Mouse (Mus musculus) lung, postnatal 0 days (tissue): ENCODE measurements around the gene Entpd1. TPM values are rescaled to one million over a fixed set of nuclear protein-coding genes. Genes with fewer than 3 reads are reported as not detected.

ENCODE experiments used
- ATAC-seq: fragments of 200-750 bp; cut with Nextera tagmentation; 2 replicates; pipeline ENCODE4 v1.8.0; 2017; ENCODE audit warnings: moderate library complexity
- DNase-seq: peaks from one replicate; pipeline ENCODE4 v3.0.0-alpha.2; 2016; ENCODE audit warnings: low spot score
- H3K27ac ChIP-seq: fragments of 300-500 bp; sonication (generic); 2 replicates; pipeline ENCODE4 v1.5.1; 2014; ENCODE audit warnings: antibody characterized with exemption, mild to moderate bottlenecking, low read length, mixed read lengths
- H3K27me3 ChIP-seq: fragments of 300-500 bp; sonication (generic); replicated peaks from 2 replicates; pipeline ENCODE4 v1.6.1; 2014; ENCODE audit warnings: low read length, mixed read lengths; ENCODE audit not compliant: insufficient read depth
- H3K36me3 ChIP-seq: fragments of 300-500 bp; sonication (generic); 2 replicates; pipeline ENCODE4 v1.6.1; 2014; ENCODE audit warnings: low read length, mixed read lengths; ENCODE audit not compliant: insufficient read depth
- H3K4me1 ChIP-seq: fragments of 300-500 bp; sonication (generic); 2 replicates; pipeline ENCODE4 v1.6.1; 2014; ENCODE audit warnings: antibody characterized with exemption, low read depth, low read length, mixed read lengths; ENCODE audit not compliant: insufficient read depth
- H3K4me2 ChIP-seq: fragments of 300-500 bp; sonication (generic); replicated peaks from 2 replicates; pipeline ENCODE4 v1.6.1; 2014; ENCODE audit warnings: low read depth, mild to moderate bottlenecking, low read length, moderate library complexity, mixed read lengths
- H3K4me3 ChIP-seq: fragments of 300-500 bp; sonication (generic); 2 replicates; pipeline ENCODE4 v1.5.1; 2014; ENCODE audit warnings: low read depth, low read length
- H3K9ac ChIP-seq: fragments of 300-500 bp; sonication (generic); replicated peaks from 2 replicates; pipeline ENCODE4 v1.6.1; 2014; ENCODE audit warnings: low read depth, mild to moderate bottlenecking
- H3K9me3 ChIP-seq: fragments of 300-500 bp; sonication (generic); 2 replicates; pipeline ENCODE4 v1.6.1; 2016; ENCODE audit warnings: low read length, mixed read lengths
- CTCF ChIP-seq: IDR thresholded peaks from 2 replicates; pipeline ENCODE4 v1.5.1; 2016; ENCODE audit warnings: antibody characterized with exemption, mild to moderate bottlenecking
- EP300 ChIP-seq: IDR thresholded peaks from 2 replicates; pipeline ENCODE4 v1.6.1; 2016; ENCODE audit warnings: antibody characterized with exemption, mild to moderate bottlenecking, control low read depth
- whole genome bisulfite sequencing: fragments of 180-500 bp; shearing (Covaris S2); extraction: QIAGEN DNeasy Blood & Tissue Kit; methylation state at CpG from one replicate; pipeline ENCODE4 v1.1.7; 2014; 5-methylcytosine and 5-hydroxymethylcytosine counted together
- polyA plus RNA-seq: library from polyadenylated mRNA; unstranded; fragments of >200 nt; fragmentation: Nextera tagmentation; extraction: Ambion mirVana; gene quantifications from 2 replicates; pipeline ENCODE4 v1.2.1, GENCODE M21; 2015

Entpd1 gene
- polyA plus RNA-seq, 1 experiment from 2014 or later, result 32.2 TPM

DNA sequence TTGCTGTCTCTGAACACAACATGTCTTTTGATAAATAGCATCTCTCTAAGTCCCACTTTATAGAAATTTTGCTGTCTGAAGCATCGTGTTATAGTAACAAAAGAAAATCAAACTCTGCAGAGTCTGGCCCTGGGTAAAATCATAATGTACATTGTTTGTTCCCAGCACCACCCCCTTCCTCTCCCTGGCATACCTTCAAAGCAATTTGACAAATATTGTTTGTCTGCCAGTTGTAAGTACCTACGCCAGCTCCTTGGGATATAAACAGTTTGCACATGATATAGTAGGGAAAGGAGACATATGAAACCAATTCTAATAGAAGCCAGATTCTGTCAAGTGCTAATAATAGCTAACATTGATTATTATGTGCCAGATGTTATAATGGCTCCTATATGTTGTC lies 50.6 kb downstream of the Entpd1 start:
- WGBS, result 34% methylated on average over 2 of the region's 2 CpGs
- DNase-seq, result peak; percentile 29

DNA sequence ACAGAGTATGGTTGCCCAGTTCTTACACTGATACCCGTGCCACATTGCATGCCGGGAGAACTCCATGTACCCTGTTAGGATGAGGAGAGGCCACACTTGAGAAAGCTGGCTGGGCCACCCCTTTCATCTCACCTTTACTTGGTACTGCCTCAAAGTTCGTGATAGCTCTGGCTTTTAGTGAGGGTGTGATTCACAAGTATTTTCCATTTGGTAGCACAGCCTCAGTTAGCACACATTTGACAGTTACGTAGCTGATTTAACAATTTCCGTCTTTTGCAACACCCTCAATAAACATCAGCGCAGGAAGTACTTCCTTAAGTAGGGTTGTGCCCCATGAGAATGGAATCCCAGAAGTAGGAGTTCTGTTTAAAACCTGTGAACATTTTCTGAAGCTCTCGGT lies 53.6 kb downstream of the Entpd1 start:
- peaks cover 7% of the 10 kb centered on the region for H3K4me1 ChIP-seq
- 50% methylated on average over 7 of the region's 7 CpGs for WGBS
- H3K27ac ChIP-seq, result no peak overlapping the region
- no peak overlapping the region for H3K4me2 ChIP-seq
- ATAC-seq, result peak; percentile 58; the same call in 1 of the 2 replicates
- H3K4me3 ChIP-seq, result no peak overlapping the region
- no peaks in the 10 kb centered on the region for H3K36me3 ChIP-seq
- DNase-seq, result peak; percentile 70
- no peak overlapping the region for H3K9ac ChIP-seq
- H3K9me3 ChIP-seq, result no peaks in the 10 kb centered on the region
- TF ChIP-seq CTCF (no peak), EP300 (peak; percentile 87)
- no peaks in the 10 kb centered on the region for H3K27me3 ChIP-seq

More for the DNA sequence above, 50.6 kb downstream of the Entpd1 start:
- H3K9ac ChIP-seq, result no peak overlapping the region
- 0 out of 2 replicates have a peak overlapping the region, but pooled peaks have one; percentile 0 for H3K27ac ChIP-seq
- no peaks in the 10 kb centered on the region for H3K36me3 ChIP-seq
- peak overlapping the region; percentile 60; the same call in 1 of the 2 replicates for H3K4me2 ChIP-seq
- H3K4me3 ChIP-seq, result no peak overlapping the region
- H3K9me3 ChIP-seq, result no peaks in the 10 kb centered on the region
- H3K27me3 ChIP-seq, result no peaks in the 10 kb centered on the region
- no peak for ATAC-seq
- H3K4me1 ChIP-seq, result peaks cover 12% of the 10 kb centered on the region
- peak; percentile 54; the same call in 1 of the 2 replicates for TF ChIP-seq EP300
- no peak for TF ChIP-seq CTCF

DNA sequence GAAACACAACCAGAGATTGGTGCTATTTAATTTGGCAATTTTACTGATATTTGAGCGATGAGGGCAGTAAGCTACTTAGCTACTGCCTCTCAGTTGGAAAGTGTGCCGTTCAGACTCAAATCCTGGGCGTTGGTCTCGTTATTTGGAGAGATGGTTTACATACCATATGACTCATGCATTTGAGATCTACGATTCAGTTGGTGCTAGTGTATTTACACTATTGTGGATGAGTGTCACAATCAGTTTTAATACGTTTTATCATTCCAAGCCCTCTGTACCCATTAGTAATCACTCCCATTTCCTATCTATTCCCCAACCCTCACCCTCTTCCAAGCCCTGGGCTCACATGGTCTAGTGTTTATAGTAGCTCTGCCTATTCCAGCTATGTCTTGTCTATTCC lies 54.9 kb downstream of the Entpd1 start:
- H3K27me3 ChIP-seq, result no peaks in the 10 kb centered on the region
- ATAC-seq (peak; percentile 39), DNase-seq (peak; percentile 36)
- 45% methylated on average over 6 of the region's 6 CpGs for WGBS
- H3K9ac ChIP-seq, result no peak overlapping the region
- peaks cover 6% of the 10 kb centered on the region; the same call in 1 of the 2 replicates for H3K4me1 ChIP-seq
- no peaks in the 10 kb centered on the region for H3K9me3 ChIP-seq
- TF ChIP-seq CTCF (no peak), EP300 (peak; percentile 73)
- H3K27ac ChIP-seq, result no peak overlapping the region
- H3K36me3 ChIP-seq, result no peaks in the 10 kb centered on the region
- H3K4me2 ChIP-seq, result no peak overlapping the region
- H3K4me3 ChIP-seq, result no peak overlapping the region

DNA sequence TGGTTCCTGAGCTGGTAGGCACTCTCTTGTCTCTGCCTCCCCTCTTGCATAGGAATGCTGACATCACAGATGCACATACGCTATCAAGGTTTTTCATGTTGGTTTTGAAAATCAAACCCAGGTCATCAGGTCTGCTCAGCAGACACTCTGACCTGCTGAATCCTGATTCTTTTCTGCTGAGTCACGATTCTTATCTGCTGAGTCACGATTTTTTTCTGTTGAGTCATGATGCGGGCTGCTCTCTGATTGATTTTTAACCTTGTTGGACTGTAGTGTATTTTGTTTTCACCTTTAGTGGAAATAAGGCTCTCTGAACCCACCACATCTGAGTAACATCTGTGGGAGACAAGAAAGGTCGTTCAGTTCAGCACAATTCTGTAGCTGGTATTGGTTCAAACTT lies 63.2 kb downstream of the Entpd1 start:
- Histone ChIP-seq H3K4me3 (no peak overlapping the region), H3K9me3 (no peaks in the 10 kb centered on the region), H3K27me3 (no peaks in the 10 kb centered on the region), H3K27ac (no peak overlapping the region), H3K4me1 (no peaks in the 10 kb centered on the region), H3K4me2 (no peak overlapping the region), H3K9ac (no peak overlapping the region), H3K36me3 (no peaks in the 10 kb centered on the region)
- WGBS, result 81% methylated on average over 5 of the region's 5 CpGs
- TF ChIP-seq CTCF, result no peak
- TF ChIP-seq EP300, result no peak
- DNase-seq (no peak), ATAC-seq (no peak)

DNA sequence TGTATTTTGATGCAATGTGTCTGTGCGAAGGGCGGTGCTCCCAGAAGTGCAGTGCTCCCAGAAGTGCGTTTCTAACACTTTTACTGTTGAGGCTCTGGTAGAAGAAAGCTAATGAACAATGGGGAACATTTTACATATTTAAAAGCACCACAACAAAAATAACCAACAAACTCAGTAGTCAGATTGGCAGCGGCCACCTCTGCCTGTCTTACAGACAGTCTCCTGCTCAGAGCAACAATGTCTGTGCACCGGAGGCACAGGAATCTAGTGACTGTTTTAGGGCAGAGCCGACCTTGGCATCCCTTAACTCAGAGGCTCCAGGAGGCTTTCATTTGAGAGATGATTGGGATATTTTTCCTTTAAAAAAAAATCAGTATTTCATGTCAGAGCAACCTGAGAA lies 65.9 kb downstream of the Entpd1 start:
- ATAC-seq, result no peak
- no peaks in the 10 kb centered on the region for H3K27me3 ChIP-seq
- DNase-seq, result no peak
- no peak overlapping the region; the same call in 1 of the 2 replicates for H3K9ac ChIP-seq
- H3K4me3 ChIP-seq, result no peak overlapping the region
- H3K27ac ChIP-seq, result peak overlapping the region; percentile 68
- no peaks in the 10 kb centered on the region for H3K4me1 ChIP-seq
- H3K9me3 ChIP-seq, result no peaks in the 10 kb centered on the region
- no peak overlapping the region for H3K4me2 ChIP-seq
- 75% methylated on average over 6 of the region's 6 CpGs for WGBS
- no peaks in the 10 kb centered on the region for H3K36me3 ChIP-seq
- no peak for TF ChIP-seq CTCF

DNA sequence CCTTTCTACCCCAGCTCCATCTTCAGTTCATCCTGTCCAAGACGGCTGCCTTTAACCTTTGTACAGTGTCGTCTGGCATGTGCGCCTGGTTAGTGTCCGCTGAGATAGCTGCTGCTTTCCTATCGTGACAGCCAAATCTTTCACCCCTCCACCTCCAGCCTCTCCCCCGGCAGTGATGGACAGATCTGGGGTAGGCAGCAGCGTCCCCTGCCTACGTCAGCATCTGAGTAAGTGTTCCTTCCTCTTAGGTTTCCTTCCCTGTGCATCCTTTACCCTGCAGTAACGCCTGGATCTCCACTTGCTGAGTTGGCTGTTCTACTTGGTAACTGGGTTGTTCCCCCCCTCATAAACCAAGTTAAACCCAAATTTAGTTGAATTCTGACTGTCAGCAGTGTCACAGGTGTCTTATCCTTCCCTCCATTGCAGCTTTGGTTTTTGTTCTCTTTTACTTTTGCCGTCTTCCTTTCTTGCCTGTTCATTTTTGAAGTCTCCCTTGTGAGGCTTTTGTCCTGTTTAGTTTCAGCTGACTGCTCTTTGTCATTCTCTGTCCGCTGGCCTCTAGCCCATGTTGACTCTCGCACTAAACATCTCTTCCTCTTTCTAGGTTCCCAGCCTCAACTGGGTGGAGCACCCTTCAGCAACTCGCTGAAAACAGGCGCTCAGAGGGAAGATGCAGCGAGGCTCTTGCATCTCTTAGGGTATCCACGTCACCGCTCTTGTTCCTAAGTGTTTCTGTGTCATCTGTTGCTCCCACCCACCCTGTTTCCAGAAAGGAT lies 66.6 kb downstream of the Entpd1 start:
- WGBS, result 30% methylated on average over 17 of the region's 17 CpGs
- ATAC-seq (peak; percentile 92), DNase-seq (peak; percentile 86)
- H3K9ac ChIP-seq, result no peak overlapping the region; the same call in 1 of the 2 replicates
- no peak overlapping the region for H3K4me3 ChIP-seq
- H3K27ac ChIP-seq, result peak overlapping the region; percentile 68
- no peaks in the 10 kb centered on the region for H3K9me3 ChIP-seq
- peak overlapping the region; percentile 27 for H3K4me2 ChIP-seq
- no peaks in the 10 kb centered on the region for H3K27me3 ChIP-seq
- H3K4me1 ChIP-seq, result no peaks in the 10 kb centered on the region
- 0 out of 2 replicates have a peak, but pooled peaks have one; percentile 12 for TF ChIP-seq CTCF
- TF ChIP-seq EP300, result peak; percentile 90
- no peaks in the 10 kb centered on the region for H3K36me3 ChIP-seq
